Mouse (Mus musculus): ENCODE measurements around the gene Gal3st4. TPM values are rescaled to one million over a fixed set of nuclear protein-coding genes. Genes with fewer than 3 reads are reported as not detected.

The Gal3st4 gene
- polyA plus RNA-seq, 1 experiment from 2014 or later = 4.6 TPM

DNA sequence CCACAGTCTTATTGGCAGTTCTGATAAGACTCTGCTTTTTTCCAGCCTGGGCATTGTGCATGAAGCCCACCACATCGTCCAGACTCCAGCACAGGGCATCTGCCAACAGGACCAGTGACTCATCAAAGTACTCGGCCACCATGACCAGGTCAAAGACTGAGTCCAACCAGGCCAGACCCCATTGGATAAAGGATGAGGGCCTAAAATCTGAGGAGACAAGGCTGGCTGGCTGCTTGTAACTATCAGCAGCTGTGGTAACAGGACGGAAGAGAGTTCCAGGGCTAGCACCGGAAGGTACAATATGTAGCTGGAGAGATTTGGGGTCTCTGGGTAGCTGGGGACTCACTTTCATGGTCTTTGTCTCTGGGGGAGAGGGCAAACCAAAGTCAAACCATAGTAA is 6.9 kb downstream of the Gal3st4 start:
- DNase-seq (ENCODE audit: low spot score) (no peak), ATAC-seq (ENCODE audit: low FRiP score) (no peak)
- peaks cover 3% of the 10 kb centered on the region; the same call in 1 of the 2 replicates for H3K36me3 ChIP-seq (ENCODE audit: control insufficient read depth, insufficient read depth, low read length)
- 95% methylated on average over 4 of the region's 4 CpGs for WGBS
- no peak overlapping the region for H3K27ac ChIP-seq (ENCODE audit: low read depth, low read length)
- no peaks in the 10 kb centered on the region for H3K9me3 ChIP-seq (ENCODE audit: control insufficient read depth, low read length)
- no peak overlapping the region for H3K9ac ChIP-seq (ENCODE audit: low read depth, low read length)
- no peak overlapping the region for H3K4me3 ChIP-seq (ENCODE audit: low read depth, low read length)
- H3K4me2 ChIP-seq (replicated peaks; ENCODE audit: low read depth, low read length) = no peak overlapping the region
- H3K27me3 ChIP-seq (ENCODE audit: control insufficient read depth, insufficient read depth, low read length) = no peaks in the 10 kb centered on the region
- peaks cover 8% of the 10 kb centered on the region for H3K4me1 ChIP-seq (replicated peaks; ENCODE audit: control insufficient read depth, insufficient read depth, low read length)

GRCm38 (mm10) chr5:138264207-138264578 is 8.4 kb downstream of the Gal3st4 start:
- no peak for ATAC-seq (ENCODE audit: low FRiP score)
- H3K4me3 ChIP-seq (ENCODE audit: low read depth, low read length) = peak overlapping the region; percentile 90

DNA sequence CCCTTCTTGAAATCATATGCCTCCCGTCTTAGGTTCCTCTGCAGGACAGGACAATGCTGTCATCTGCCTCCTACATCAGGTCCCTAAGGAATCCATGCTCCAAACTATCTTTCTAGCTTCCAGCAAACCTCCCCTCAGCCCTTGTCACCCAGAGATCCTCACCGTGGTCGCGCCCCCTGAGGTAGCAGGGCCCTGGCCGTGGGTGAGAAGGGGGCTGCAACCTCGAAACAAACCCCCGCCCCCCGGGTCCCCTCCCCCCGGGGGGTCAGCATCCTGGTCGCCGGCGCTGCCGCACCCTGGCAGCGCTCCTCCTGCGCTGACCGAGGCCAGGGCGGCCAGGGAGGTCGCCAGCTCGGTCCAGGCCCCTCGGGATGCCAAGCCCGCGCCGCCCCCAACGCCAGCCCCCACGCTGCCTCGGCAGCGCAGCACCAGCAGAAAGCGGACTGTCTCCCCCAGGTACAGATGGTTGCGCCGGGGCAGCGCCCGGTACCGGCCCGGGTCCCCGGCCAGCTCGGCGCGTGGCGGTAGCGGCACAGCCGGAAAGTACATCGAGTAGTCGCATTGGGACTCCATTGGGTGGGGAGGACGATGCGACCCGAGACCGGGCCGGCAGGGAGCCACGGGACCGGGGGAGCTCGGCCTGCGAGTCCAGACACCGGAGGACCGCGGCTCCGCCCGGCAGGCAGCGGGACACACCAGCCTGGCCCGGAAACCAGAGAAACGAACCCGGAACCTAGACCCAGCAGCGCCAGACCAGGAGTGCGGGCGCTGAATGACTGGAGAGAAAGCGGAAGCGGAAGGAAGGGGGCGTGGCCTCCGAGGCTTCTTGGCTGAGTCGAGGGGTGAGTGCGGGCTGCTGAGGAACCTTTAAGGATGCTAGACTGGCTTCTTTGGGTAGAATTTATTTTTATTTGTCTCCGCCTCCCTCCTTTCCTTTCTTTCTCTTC is 9.1 kb downstream of the Gal3st4 start, which contains the start of gene BC037034:
Gene BC037034, minus strand, starts transcription at position 774 of the 947 bp plus-strand sequence.
- peak; percentile 91 for ATAC-seq (ENCODE audit: low FRiP score)
- peak; percentile 95 for DNase-seq (ENCODE audit: low spot score)
- Histone ChIP-seq H3K4me3 (ENCODE audit: low read depth, low read length) (peak within 1 kb of the TSS; percentile 90), H3K4me2 (replicated peaks; ENCODE audit: low read depth, low read length) (peak within 1 kb of the TSS; percentile 97), H3K27ac (ENCODE audit: low read depth, low read length) (peak within 1 kb of the TSS; percentile 72), H3K27me3 (ENCODE audit: control insufficient read depth, insufficient read depth, low read length) (no peaks in the 10 kb centered on the region), H3K9me3 (ENCODE audit: control insufficient read depth, low read length) (no peaks in the 10 kb centered on the region), H3K9ac (ENCODE audit: low read depth, low read length) (peak within 1 kb of the TSS; percentile 84), H3K36me3 (ENCODE audit: control insufficient read depth, insufficient read depth, low read length) (peaks cover 7% of the 10 kb centered on the region; the same call in 1 of the 2 replicates), H3K4me1 (replicated peaks; ENCODE audit: control insufficient read depth, insufficient read depth, low read length) (peaks cover 8% of the 10 kb centered on the region)
- under 1% methylated on average over 61 of the region's 71 CpGs for WGBS

More at GRCm38 (mm10) chr5:138264207-138264578, 8.4 kb downstream of the Gal3st4 start:
- Histone ChIP-seq H3K9ac (ENCODE audit: low read depth, low read length) (peak overlapping the region; percentile 84), H3K27ac (ENCODE audit: low read depth, low read length) (0 out of 2 replicates have a peak overlapping the region, but pooled peaks have one; percentile 72), H3K36me3 (ENCODE audit: control insufficient read depth, insufficient read depth, low read length) (peaks cover 3% of the 10 kb centered on the region; the same call in 1 of the 2 replicates), H3K9me3 (ENCODE audit: control insufficient read depth, low read length) (no peaks in the 10 kb centered on the region), H3K4me2 (replicated peaks; ENCODE audit: low read depth, low read length) (peak overlapping the region; percentile 97), H3K4me1 (replicated peaks; ENCODE audit: control insufficient read depth, insufficient read depth, low read length) (peaks cover 8% of the 10 kb centered on the region), H3K27me3 (ENCODE audit: control insufficient read depth, insufficient read depth, low read length) (no peaks in the 10 kb centered on the region)
- no peak for DNase-seq (ENCODE audit: low spot score)
- WGBS = 19% methylated on average over 6 of the region's 6 CpGs

GRCm38 (mm10) chr5:138262582-138263240 is 9.9 kb downstream of the Gal3st4 start:
- H3K4me2 ChIP-seq (replicated peaks; ENCODE audit: low read depth, low read length) = peak overlapping the region; percentile 97
- peaks cover 8% of the 10 kb centered on the region for H3K4me1 ChIP-seq (replicated peaks; ENCODE audit: control insufficient read depth, insufficient read depth, low read length)
- peak overlapping the region; percentile 84 for H3K9ac ChIP-seq (ENCODE audit: low read depth, low read length)
- no peak overlapping the region for H3K27ac ChIP-seq (ENCODE audit: low read depth, low read length)
- DNase-seq (ENCODE audit: low spot score) = no peak
- 66% methylated on average over 18 of the region's 18 CpGs for WGBS
- 0 out of 2 replicates have a peak, but pooled peaks have one; percentile 3 for ATAC-seq (ENCODE audit: low FRiP score)
- H3K27me3 ChIP-seq (ENCODE audit: control insufficient read depth, insufficient read depth, low read length) = no peaks in the 10 kb centered on the region
- no peaks in the 10 kb centered on the region for H3K9me3 ChIP-seq (ENCODE audit: control insufficient read depth, low read length)
- peaks cover 7% of the 10 kb centered on the region; the same call in 1 of the 2 replicates for H3K36me3 ChIP-seq (ENCODE audit: control insufficient read depth, insufficient read depth, low read length)
- H3K4me3 ChIP-seq (ENCODE audit: low read depth, low read length) = peak overlapping the region; percentile 90

- H3K4me2 ChIP-seq (replicated peaks; ENCODE audit: low read depth, low read length) = no peak overlapping the region
- peaks cover 7% of the 10 kb centered on the region; the same call in 1 of the 2 replicates for H3K36me3 ChIP-seq (ENCODE audit: control insufficient read depth, insufficient read depth, low read length)
- no peaks in the 10 kb centered on the region for H3K27me3 ChIP-seq (ENCODE audit: control insufficient read depth, insufficient read depth, low read length)
- ATAC-seq (ENCODE audit: low FRiP score) (no peak), DNase-seq (ENCODE audit: low spot score) (no peak)
- H3K9ac ChIP-seq (ENCODE audit: low read depth, low read length) = no peak overlapping the region
- H3K9me3 ChIP-seq (ENCODE audit: control insufficient read depth, low read length) = no peaks in the 10 kb centered on the region
- peaks cover 8% of the 10 kb centered on the region for H3K4me1 ChIP-seq (replicated peaks; ENCODE audit: control insufficient read depth, insufficient read depth, low read length)
- no peak overlapping the region for H3K4me3 ChIP-seq (ENCODE audit: low read depth, low read length)
- no peak overlapping the region for H3K27ac ChIP-seq (ENCODE audit: low read depth, low read length)
- 82% methylated on average over 4 of the region's 4 CpGs for WGBS
Observed at GRCm38 (mm10) chr5:138262001-138262400, 10.6 kb downstream of the Gal3st4 start.

DNA sequence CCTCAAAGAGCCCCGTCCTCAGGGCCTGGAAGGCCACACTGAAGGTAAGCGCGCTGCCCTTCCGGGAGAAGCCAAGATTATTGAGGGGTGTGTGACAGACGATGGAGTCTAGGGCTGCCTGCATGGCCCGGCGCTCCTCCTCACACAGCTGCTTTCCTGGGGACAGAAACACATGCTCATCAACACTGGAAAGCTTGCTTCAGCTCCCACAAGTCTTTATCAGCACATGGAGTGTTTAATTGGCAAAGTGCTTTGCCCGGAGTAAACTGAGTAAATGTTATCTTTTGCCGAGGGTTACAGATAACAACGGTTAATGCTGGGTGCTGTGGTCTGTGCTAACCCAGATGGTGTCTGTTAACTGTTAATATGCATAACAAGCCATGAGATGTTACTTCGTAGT is 11.8 kb downstream of the Gal3st4 start:
- Histone ChIP-seq H3K4me2 (replicated peaks; ENCODE audit: low read depth, low read length) (no peak overlapping the region), H3K9me3 (ENCODE audit: control insufficient read depth, low read length) (no peaks in the 10 kb centered on the region), H3K27me3 (ENCODE audit: control insufficient read depth, insufficient read depth, low read length) (no peaks in the 10 kb centered on the region), H3K36me3 (ENCODE audit: control insufficient read depth, insufficient read depth, low read length) (peaks cover 7% of the 10 kb centered on the region; the same call in 1 of the 2 replicates), H3K4me3 (ENCODE audit: low read depth, low read length) (no peak overlapping the region), H3K27ac (ENCODE audit: low read depth, low read length) (no peak overlapping the region), H3K4me1 (replicated peaks; ENCODE audit: control insufficient read depth, insufficient read depth, low read length) (peaks cover 12% of the 10 kb centered on the region), H3K9ac (ENCODE audit: low read depth, low read length) (no peak overlapping the region)
- ATAC-seq (ENCODE audit: low FRiP score) (no peak), DNase-seq (ENCODE audit: low spot score) (no peak)
- WGBS = 93% methylated on average over 11 of the region's 11 CpGs

GRCm38 (mm10) chr5:138260051-138260450 is 12.6 kb downstream of the Gal3st4 start:
- no peak overlapping the region for H3K9ac ChIP-seq (ENCODE audit: low read depth, low read length)
- no peaks in the 10 kb centered on the region for H3K9me3 ChIP-seq (ENCODE audit: control insufficient read depth, low read length)
- no peak overlapping the region for H3K4me2 ChIP-seq (replicated peaks; ENCODE audit: low read depth, low read length)
- no peak for DNase-seq (ENCODE audit: low spot score)
- ATAC-seq (ENCODE audit: low FRiP score) = no peak
- no peak overlapping the region for H3K4me3 ChIP-seq (ENCODE audit: low read depth, low read length)
- H3K27ac ChIP-seq (ENCODE audit: low read depth, low read length) = no peak overlapping the region
- peaks cover 12% of the 10 kb centered on the region for H3K4me1 ChIP-seq (replicated peaks; ENCODE audit: control insufficient read depth, insufficient read depth, low read length)
- 91% methylated on average over 10 of the region's 10 CpGs for WGBS
- peaks cover 7% of the 10 kb centered on the region; the same call in 1 of the 2 replicates for H3K36me3 ChIP-seq (ENCODE audit: control insufficient read depth, insufficient read depth, low read length)
- H3K27me3 ChIP-seq (ENCODE audit: control insufficient read depth, insufficient read depth, low read length) = no peaks in the 10 kb centered on the region

- peaks cover 7% of the 10 kb centered on the region; the same call in 1 of the 2 replicates for H3K36me3 ChIP-seq (ENCODE audit: control insufficient read depth, insufficient read depth, low read length)
- H3K27me3 ChIP-seq (ENCODE audit: control insufficient read depth, insufficient read depth, low read length) = no peaks in the 10 kb centered on the region
- H3K27ac ChIP-seq (ENCODE audit: low read depth, low read length) = no peak overlapping the region
- DNase-seq (ENCODE audit: low spot score) (no peak), ATAC-seq (ENCODE audit: low FRiP score) (no peak)
- H3K4me2 ChIP-seq (replicated peaks; ENCODE audit: low read depth, low read length) = no peak overlapping the region
- no peaks in the 10 kb centered on the region for H3K9me3 ChIP-seq (ENCODE audit: control insufficient read depth, low read length)
- 80% methylated on average over 7 of the region's 7 CpGs for WGBS
- H3K4me1 ChIP-seq (replicated peaks; ENCODE audit: control insufficient read depth, insufficient read depth, low read length) = peaks cover 10% of the 10 kb centered on the region
- H3K4me3 ChIP-seq (ENCODE audit: low read depth, low read length) = no peak overlapping the region
- H3K9ac ChIP-seq (ENCODE audit: low read depth, low read length) = no peak overlapping the region
Observed at GRCm38 (mm10) chr5:138258993-138259392, 13.6 kb downstream of the Gal3st4 start.
